Mouse (Mus musculus): ENCODE results near the gene 4930467E23Rik.
"Not testable (repeated sequence)": the region's sequence is repeated elsewhere in the genome, so short reads cannot be mapped to it uniquely, and the experiment has no call there.

4930467E23Rik gene

DNA sequence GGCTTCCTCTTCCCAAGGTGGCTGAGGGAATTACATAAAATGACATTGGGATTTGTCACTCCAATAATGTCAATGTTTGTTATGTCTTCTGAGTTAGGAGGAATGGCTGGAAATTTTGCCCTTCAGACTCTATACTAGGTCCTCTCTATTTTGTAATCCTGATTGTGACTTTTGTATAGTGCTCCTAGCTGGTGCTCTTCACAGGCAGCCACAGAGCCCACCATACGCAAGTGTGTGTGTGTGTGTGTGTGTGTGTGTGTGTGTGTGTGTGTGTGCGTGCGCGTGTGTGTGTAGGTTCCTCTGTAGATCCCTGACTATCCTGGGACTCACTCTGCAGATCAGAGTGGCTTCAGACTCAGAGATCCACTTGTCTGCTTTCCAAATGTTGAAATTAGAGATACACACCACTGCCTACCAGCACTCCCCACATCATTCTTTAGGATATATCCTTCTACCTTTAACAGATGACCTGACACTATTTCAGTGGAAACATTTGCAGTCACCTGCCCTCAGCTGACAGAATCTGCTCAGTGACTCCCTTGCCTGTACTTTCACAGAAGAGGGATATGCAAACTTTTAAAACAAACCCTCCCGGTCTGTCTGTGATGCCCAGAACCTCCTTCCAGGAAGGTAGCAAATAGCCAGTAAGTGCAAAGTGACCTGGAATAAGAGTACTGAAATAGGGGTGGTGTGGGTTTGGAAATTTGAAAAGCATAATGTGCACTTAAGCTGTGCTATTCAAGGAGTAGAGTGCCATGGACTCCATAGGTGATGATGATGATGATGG, 52.1 kb downstream of the 4930467E23Rik start:
- DNase-seq (ENCODE audit: extremely low spot score) = not testable (repeated sequence)

DNA sequence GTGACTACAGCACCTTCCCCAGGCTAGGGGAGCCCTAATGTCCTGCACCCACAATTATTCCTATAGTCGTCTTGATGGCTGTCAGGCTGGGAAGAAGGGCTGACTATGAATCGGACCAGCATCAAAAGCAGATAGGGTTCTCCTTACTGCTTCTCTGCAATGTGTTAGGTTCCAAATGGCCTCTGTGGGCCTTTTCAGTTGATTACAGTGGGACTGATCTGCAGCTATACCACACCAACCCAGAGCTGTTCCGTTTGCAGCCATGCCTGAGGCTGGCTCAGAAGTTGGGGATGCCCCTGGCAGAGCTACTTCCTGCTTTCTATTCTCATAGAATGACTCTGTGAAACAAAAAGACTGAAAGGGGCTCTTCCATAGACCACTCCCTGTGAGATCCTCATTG, 53.4 kb downstream of the 4930467E23Rik start:
- DNase-seq (ENCODE audit: extremely low spot score) = not testable (repeated sequence)

DNA sequence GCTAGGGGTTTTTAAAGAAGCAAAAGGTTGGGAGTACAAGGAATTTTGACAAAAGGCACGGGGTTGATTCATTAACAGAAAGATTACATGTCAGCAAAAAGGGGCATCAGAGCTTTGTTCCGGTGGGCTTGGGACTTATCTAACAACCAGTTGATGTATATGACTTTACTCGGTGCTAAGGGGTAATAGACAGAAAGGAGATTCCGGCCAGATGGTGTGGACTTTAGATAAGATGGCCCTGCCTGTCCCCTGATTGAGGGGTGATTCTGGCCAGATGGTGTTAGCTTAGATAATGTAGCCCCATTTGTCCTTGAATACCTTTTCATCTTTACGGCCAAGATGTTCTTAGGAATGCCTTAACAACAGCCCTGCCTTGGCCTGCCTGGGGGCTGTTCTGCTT, 54.5 kb downstream of the 4930467E23Rik start:
- DNase-seq (ENCODE audit: extremely low spot score) = not testable (repeated sequence)

DNA sequence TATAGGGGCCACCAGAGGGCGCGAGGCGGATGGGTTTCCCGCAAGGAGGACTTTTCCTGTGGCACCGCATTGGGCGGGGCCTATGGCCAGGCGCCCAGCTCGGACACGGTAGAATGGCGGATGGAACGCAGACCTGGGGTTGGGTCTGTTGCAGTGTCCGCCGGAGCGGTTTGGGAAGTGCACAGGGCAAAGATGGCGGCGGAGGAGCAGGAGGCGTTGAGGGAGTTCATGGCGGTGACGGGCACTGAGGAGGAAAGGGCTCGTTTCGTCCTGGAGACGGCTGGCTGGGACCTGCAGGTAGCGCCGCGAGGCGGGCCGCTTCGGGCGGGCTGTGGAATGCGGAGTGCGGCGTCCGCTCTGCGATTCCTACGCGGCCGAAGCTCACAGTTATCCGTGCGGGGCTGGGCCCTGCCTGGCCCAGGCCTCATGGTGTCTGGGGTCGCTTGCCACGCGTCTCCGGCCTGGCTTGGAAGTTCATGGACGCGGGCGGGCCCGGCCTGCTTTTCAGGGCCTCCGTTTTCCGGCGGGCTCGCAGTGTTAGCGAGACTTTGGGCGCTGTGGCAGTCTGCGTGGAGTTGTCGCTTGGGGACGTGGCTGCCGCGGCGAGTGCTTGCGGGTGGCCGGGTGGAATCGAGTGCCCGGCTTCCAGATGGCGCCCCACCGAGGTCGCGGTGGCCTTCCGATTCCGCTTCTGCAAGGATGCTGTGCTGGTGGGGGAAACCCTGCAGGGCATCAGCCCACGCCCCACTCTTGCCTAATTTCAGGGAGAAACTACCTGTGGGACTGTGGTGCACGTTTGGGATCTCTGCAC, 55.4 kb downstream of the 4930467E23Rik start:
- DNase-seq (ENCODE audit: extremely low spot score) = peak; percentile 94

DNA sequence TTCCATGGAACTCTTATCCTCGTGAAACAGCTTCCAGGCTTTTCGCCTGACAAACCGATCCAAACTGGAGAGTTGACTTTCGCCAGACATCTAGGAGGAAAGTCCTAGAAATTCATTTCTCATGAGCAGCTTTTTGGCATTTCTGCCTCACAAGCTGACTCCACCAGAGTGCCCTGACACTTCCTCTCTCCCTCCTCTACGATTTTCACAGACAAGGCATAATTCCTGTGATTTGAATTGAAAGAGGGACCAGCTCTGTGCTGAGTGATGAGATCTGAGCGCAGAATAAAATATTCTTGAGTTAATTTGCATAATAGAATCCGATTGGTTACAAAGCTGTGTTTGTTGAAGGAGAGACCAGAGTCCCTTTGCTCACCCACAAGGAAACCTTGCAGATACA, 63.3 kb downstream of the 4930467E23Rik start:
- DNase-seq (ENCODE audit: extremely low spot score) = not testable (repeated sequence)

All from embryo, embryonic 9.5 days (tissue).